Mouse (Mus musculus) heart, postnatal 0 days (tissue): ENCODE data around the gene Slc25a44. TPM values are rescaled to one million over a fixed set of nuclear protein-coding genes. Genes with fewer than 3 reads are reported as not detected.
"Not testable (repeated sequence)": the region's sequence is repeated elsewhere in the genome, so short reads cannot be mapped to it uniquely, and the experiment has no call there.

Source experiments
- ATAC-seq: fragments of 200-750 bp; cut with Nextera tagmentation; 2 replicates; pipeline ENCODE4 v1.8.0; 2017; ENCODE audit warnings: low read depth, moderate number of reproducible peaks, moderate library complexity; ENCODE audit not compliant: insufficient read depth
- DNase-seq: peaks from one replicate; pipeline ENCODE4 v3.0.0-alpha.2; 2016; ENCODE audit warnings: low spot score
- H3K27ac ChIP-seq: fragments of 300-500 bp; sonication (generic); 2 replicates; pipeline ENCODE4 v1.5.1; 2014; ENCODE audit warnings: low read depth, mild to moderate bottlenecking
- H3K27me3 ChIP-seq: fragments of 300-500 bp; sonication (generic); 2 replicates; pipeline ENCODE4 v1.6.1; 2014; ENCODE audit warnings: low read length, mixed read lengths; ENCODE audit not compliant: control insufficient read depth, insufficient read depth
- H3K36me3 ChIP-seq: fragments of 300-500 bp; sonication (generic); replicated peaks from 2 replicates; pipeline ENCODE4 v1.6.1; 2014; ENCODE audit warnings: low read length, mixed read lengths; ENCODE audit not compliant: control insufficient read depth, insufficient read depth
- H3K4me1 ChIP-seq: fragments of 300-500 bp; sonication (generic); 2 replicates; pipeline ENCODE4 v1.6.1; 2014; ENCODE audit warnings: antibody characterized with exemption; ENCODE audit not compliant: control insufficient read depth, insufficient read depth
- H3K4me2 ChIP-seq: fragments of 300-500 bp; sonication (generic); 2 replicates; pipeline ENCODE4 v1.6.1; 2014; ENCODE audit warnings: low read depth, mild to moderate bottlenecking, low read length, moderate library complexity
- H3K4me3 ChIP-seq: fragments of 300-500 bp; sonication (generic); 2 replicates; pipeline ENCODE4 v1.5.1; 2014; ENCODE audit warnings: low read depth, low read length
- H3K9ac ChIP-seq: fragments of 300-500 bp; sonication (generic); replicated peaks from 2 replicates; pipeline ENCODE4 v1.6.1; 2014; ENCODE audit warnings: low read depth, low read length, mixed read lengths
- H3K9me3 ChIP-seq: fragments of 300-500 bp; sonication (generic); replicated peaks from 2 replicates; pipeline ENCODE4 v1.6.1; 2016; ENCODE audit warnings: low read length; ENCODE audit not compliant: control insufficient read depth
- CTCF ChIP-seq: IDR thresholded peaks from 2 replicates; pipeline ENCODE4 v1.5.1; 2016; ENCODE audit warnings: antibody characterized with exemption, control low read depth, low read depth
- EP300 ChIP-seq: IDR thresholded peaks from 2 replicates; pipeline ENCODE4 v1.6.1; 2016; ENCODE audit warnings: antibody characterized with exemption, low read depth
- WGBS: fragments of 180-500 bp; shearing (Covaris S2); extraction: QIAGEN DNeasy Blood & Tissue Kit; methylation state at CpG from one replicate; pipeline ENCODE4 v1.1.7; 2014; 5-methylcytosine and 5-hydroxymethylcytosine counted together
- polyA plus RNA-seq: library from polyadenylated mRNA; unstranded; fragments of >200 nt; fragmentation: Nextera tagmentation; extraction: Ambion mirVana; gene quantifications from 2 replicates; pipeline ENCODE4 v1.2.1, GENCODE M21; 2015
- total RNA-seq: library from RNA; depleted of rRNA; stranded (reverse); fragments of >200 nt; gene quantifications from 2 replicates; pipeline ENCODE4 v1.2.3, GENCODE M21; 2014; ENCODE audit warnings: low replicate concordance

Slc25a44 gene
- total and polyA plus RNA-seq, 2 experiments from 2014 or later, result 9.6 to 17.2 TPM

DNA sequence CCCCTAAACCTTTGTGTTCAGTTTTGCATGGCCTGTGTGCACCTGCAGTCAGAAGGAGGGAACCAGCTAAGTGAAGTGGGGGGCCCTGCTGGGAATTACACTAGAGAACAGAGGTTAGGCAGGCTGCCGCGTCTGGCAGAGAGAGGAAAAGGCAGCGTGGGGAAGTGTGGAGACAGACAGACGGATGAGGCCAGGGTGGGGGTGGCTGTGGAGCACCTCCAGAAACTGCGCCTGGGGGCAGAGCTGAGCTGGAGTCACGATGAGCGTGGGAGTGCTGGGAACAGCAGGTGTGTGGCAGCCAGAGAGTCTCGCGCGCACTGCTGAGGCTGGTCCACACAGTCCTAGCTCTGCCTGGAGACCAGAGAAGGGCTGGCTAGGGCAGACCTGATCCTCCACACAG, 10.6 kb upstream of the Slc25a44 start:
- no peaks in the 10 kb centered on the region for H3K4me1 ChIP-seq
- DNase-seq, result no peak
- no peaks in the 10 kb centered on the region for H3K9me3 ChIP-seq
- no peak overlapping the region for H3K4me3 ChIP-seq
- ATAC-seq, result no peak
- no peaks in the 10 kb centered on the region for H3K27me3 ChIP-seq
- no peak overlapping the region for H3K9ac ChIP-seq
- no peaks in the 10 kb centered on the region for H3K36me3 ChIP-seq
- 63% methylated on average over 10 of the region's 10 CpGs for WGBS
- no peak overlapping the region for H3K4me2 ChIP-seq
- no peak overlapping the region for H3K27ac ChIP-seq
- TF ChIP-seq EP300 (no peak), CTCF (no peak)

DNA sequence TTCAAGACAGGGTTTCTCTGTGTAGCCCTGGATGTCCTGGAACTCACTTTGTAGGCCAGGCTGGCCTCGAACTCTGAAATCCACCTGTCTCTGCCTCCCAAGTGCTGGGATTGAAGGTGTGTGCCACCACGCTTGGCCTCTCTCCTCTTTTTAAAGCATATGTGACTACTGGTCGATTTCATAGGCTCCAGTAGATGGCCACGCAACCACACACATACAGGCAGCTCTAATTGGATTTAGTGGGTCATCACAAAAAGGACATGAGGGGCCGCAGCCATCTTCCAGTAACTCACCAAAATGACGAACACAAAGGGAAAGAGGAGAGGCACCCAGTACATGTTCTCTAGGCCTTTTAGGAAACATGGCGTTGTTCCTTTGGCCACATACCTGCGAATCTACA, 3.7 kb upstream of the Slc25a44 start:
- H3K4me3 ChIP-seq, H3K9ac ChIP-seq, ATAC-seq, H3K27ac ChIP-seq, DNase-seq, H3K36me3 ChIP-seq, H3K27me3 ChIP-seq, H3K9me3 ChIP-seq, H3K4me2 ChIP-seq: not testable (repeated sequence)
- peaks cover 10% of the 10 kb centered on the region for H3K4me1 ChIP-seq
- WGBS, result 62% methylated on average over 8 of the region's 8 CpGs
- TF ChIP-seq CTCF, result peak; percentile 37

DNA sequence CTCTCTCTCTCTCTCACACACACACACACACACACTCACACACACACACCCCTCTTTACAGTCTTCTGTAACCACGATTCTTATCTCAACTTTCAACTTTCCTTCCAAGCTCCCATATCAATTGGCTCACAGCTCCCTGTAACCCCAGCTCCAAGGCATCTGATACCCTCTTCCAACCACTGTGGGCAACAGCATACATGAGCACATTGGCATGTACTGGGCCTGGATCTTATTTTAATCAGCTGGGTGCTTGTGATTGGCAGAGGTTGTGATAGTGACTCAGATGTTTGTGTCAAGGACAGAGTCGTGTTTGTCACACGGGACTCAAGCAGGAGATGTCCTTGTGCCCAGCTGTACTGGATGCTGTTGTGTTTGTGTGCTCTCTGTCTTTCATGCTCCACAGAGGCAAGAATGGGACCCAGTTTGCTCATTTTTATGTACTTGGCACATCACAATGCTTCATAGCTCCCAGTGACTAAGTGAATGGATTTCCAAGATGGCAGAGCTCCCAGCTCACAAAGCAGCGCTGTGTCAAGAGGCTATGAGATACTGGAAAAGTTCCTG, 2.5 kb upstream of the Slc25a44 start:
- Histone ChIP-seq H3K9me3 (no peaks in the 10 kb centered on the region), H3K9ac (no peak overlapping the region), H3K4me1 (peaks cover 14% of the 10 kb centered on the region), H3K36me3 (no peaks in the 10 kb centered on the region), H3K27me3 (no peaks in the 10 kb centered on the region), H3K4me2 (no peak overlapping the region), H3K4me3 (no peak overlapping the region), H3K27ac (no peak overlapping the region)
- WGBS, result 58% methylated on average over 4 of the region's 4 CpGs
- ATAC-seq, result no peak
- DNase-seq, result no peak
- TF ChIP-seq CTCF (no peak), EP300 (no peak)

DNA sequence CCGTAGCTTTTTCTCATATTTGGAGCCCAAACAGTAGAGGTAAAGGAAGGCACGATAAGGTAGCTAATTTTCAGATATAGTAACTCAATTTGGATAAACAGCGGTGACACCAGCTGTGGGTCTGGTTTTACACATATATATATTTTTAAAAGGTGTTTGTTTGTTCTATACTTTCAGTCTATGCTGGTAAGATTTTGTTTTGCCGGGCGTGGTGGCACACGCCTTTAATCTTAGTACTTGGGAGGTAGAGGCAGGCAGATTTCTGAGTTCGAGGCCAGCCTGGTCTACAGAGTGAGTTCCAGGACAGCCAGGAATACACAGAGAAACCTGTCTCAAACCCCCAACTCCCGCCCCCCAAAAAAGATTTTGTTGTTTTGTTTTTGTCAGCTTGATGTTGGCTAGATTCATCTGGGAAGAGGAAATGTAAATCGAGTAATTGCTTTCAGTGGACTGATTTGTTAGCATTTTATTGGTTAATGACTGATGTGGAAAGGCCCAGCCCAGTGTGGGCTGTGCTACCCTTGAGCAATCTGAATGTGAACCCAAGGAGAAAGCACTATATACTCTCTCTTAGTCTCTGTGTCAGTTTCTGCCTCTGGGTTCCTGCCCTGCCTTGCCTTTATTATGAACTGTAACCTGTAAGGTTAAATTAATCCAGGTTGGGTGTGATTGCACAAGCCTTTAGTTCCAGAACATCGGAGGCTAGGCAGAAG, 925 bp upstream of the Slc25a44 start:
- DNase-seq (no peak), ATAC-seq (no peak)
- Histone ChIP-seq H3K36me3 (peaks cover 8% of the 10 kb centered on the region), H3K27me3 (no peaks in the 10 kb centered on the region), H3K4me1 (peaks cover 14% of the 10 kb centered on the region), H3K9me3 (no peaks in the 10 kb centered on the region), H3K27ac (no peak overlapping the region), H3K4me2 (peak overlapping the region; percentile 91), H3K9ac (peak overlapping the region; percentile 46; the same call in 1 of the 2 replicates), H3K4me3 (peak overlapping the region; percentile 78; the same call in 1 of the 2 replicates)
- WGBS, result 77% methylated on average over 10 of the region's 10 CpGs
- TF ChIP-seq EP300 (no peak), CTCF (no peak)

DNA sequence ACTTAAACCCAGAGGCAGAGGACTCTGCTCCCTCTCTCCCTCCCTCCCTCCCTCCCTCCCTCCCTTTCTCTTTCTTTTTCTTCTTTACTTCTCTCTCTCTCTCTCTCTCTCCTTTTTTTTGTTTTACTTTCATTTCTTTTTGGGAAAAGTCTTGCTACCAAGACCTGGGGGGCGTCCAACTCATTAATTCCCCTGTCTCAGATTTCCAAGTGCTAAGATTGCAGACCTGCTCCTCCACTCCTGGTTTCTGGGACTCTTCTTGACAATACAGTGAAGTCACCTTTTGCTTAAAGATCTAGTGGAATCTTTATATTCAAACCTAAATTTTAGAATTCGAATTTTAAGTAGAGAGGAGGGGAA, 371 bp upstream of the Slc25a44 start:
- WGBS, result 11% methylated on average over 2 of the region's 2 CpGs
- Histone ChIP-seq H3K4me2 (peak overlapping the region; percentile 91), H3K4me1 (peaks cover 14% of the 10 kb centered on the region), H3K4me3 (peak overlapping the region; percentile 78), H3K9ac (peak overlapping the region; percentile 46), H3K36me3 (peaks cover 13% of the 10 kb centered on the region), H3K27me3 (no peaks in the 10 kb centered on the region), H3K9me3 (no peaks in the 10 kb centered on the region), H3K27ac (no peak overlapping the region)
- DNase-seq, result no peak
- TF ChIP-seq CTCF (no peak), EP300 (no peak)
- no peak for ATAC-seq
